Mouse (Mus musculus): ENCODE results near the gene Gal3st4. TPM values are rescaled to one million over a fixed set of nuclear protein-coding genes. Genes with fewer than 3 reads are reported as not detected.
"Not testable (repeated sequence)": the region's sequence is repeated elsewhere in the genome, so short reads cannot be mapped to it uniquely, and the experiment has no call there.

The Gal3st4 gene
- polyA plus RNA-seq, 1 experiment: 5.7 TPM

GRCm38 (mm10) chr5:138227367-138227766, 45.3 kb downstream of the Gal3st4 start:
- no peaks in the 10 kb centered on the region for H3K4me1 ChIP-seq (ENCODE audit: control insufficient read depth, insufficient read depth, low read length)
- H3K27ac ChIP-seq (ENCODE audit: insufficient read depth, low read length): no peak overlapping the region

GRCm38 (mm10) chr5:138226491-138226890, 46.1 kb downstream of the Gal3st4 start:
- Histone ChIP-seq H3K4me1 (ENCODE audit: control insufficient read depth, insufficient read depth, low read length) (no peaks in the 10 kb centered on the region), H3K4me3 (ENCODE audit: insufficient read depth, low read length) (no peak overlapping the region), H3K27ac (ENCODE audit: insufficient read depth, low read length) (no peak overlapping the region)
- TF ChIP-seq CTCF (IDR thresholded peaks at IDR 0.05; ENCODE audit: borderline replicate concordance, insufficient read depth, low read length) (no peak), POLR2A (IDR thresholded peaks at IDR 0.05; ENCODE audit: low read depth, low read length) (no peak)

More at GRCm38 (mm10) chr5:138227367-138227766, 45.3 kb downstream of the Gal3st4 start:
- no peak for TF ChIP-seq CTCF (IDR thresholded peaks at IDR 0.05; ENCODE audit: borderline replicate concordance, insufficient read depth, low read length)
- no peak for TF ChIP-seq POLR2A (IDR thresholded peaks at IDR 0.05; ENCODE audit: low read depth, low read length)
- H3K4me3 ChIP-seq (ENCODE audit: insufficient read depth, low read length): no peak overlapping the region

GRCm38 (mm10) chr5:138225700-138226099, 46.9 kb downstream of the Gal3st4 start, which contains the start of gene Nxpe5:
Nxpe5 (plus strand) TSS chr5:138225898.
- Histone ChIP-seq H3K27ac (ENCODE audit: insufficient read depth, low read length) (no peak within 1 kb of the TSS), H3K4me1 (ENCODE audit: control insufficient read depth, insufficient read depth, low read length) (no peaks in the 10 kb centered on the region), H3K4me3 (ENCODE audit: insufficient read depth, low read length) (no peak within 1 kb of the TSS)
- no peak for TF ChIP-seq POLR2A (IDR thresholded peaks at IDR 0.05; ENCODE audit: low read depth, low read length)
- no peak for TF ChIP-seq CTCF (IDR thresholded peaks at IDR 0.05; ENCODE audit: borderline replicate concordance, insufficient read depth, low read length)

DNA sequence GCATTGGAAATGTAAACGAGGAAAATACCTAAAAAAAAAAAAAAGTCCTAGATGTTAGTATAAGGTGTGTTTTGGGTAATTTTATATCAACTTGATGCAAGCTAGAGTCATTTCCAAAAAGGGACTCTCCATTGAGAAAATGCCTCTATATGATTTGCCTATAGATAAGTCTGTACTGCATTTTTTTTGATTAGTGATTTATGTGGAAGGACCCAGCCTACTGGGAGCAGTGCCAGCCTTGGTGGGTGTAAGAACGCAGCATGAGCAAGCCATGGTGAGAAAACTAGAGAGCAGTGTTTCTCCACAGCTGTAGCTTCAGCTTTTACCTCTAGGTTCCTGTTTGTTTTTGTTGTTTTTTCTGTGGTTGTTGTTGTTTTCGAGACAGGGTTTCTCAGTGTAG, 49.4 kb downstream of the Gal3st4 start:
- H3K4me1 ChIP-seq (ENCODE audit: control insufficient read depth, insufficient read depth, low read length): no peaks in the 10 kb centered on the region
- H3K4me3 ChIP-seq (ENCODE audit: insufficient read depth, low read length): no peak overlapping the region
- TF ChIP-seq CTCF (IDR thresholded peaks at IDR 0.05; ENCODE audit: borderline replicate concordance, insufficient read depth, low read length): no peak
- no peak for TF ChIP-seq POLR2A (IDR thresholded peaks at IDR 0.05; ENCODE audit: low read depth, low read length)
- no peak overlapping the region for H3K27ac ChIP-seq (ENCODE audit: insufficient read depth, low read length)

- H3K4me3 ChIP-seq (ENCODE audit: insufficient read depth, low read length): no peak overlapping the region
- no peaks in the 10 kb centered on the region for H3K4me1 ChIP-seq (ENCODE audit: control insufficient read depth, insufficient read depth, low read length)
- H3K27ac ChIP-seq (ENCODE audit: insufficient read depth, low read length): no peak overlapping the region
- TF ChIP-seq POLR2A (IDR thresholded peaks at IDR 0.05; ENCODE audit: low read depth, low read length): no peak
- TF ChIP-seq CTCF (IDR thresholded peaks at IDR 0.05; ENCODE audit: borderline replicate concordance, insufficient read depth, low read length): peak; percentile 63; the same call in 1 of the 2 replicates
Observed at GRCm38 (mm10) chr5:138222111-138222510, 50.5 kb downstream of the Gal3st4 start.

DNA sequence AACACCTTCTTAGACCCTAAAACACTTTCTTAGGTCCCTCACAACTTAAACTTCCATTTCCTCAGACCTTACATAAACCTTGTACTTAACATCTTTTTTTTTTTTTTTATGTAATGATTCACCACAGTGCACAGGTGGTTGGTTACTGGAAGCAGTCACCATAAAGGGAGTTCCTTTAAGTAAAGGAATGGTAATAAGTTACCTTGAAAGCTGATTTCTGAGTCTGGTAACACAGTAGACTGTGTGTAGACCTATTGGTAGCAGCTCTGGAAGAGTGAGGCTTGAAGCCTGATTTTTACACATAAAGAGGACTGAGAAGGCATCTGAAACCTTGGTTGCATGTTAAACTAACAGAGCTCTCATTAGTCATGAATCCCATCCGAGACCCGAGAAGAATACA, 52.8 kb downstream of the Gal3st4 start:
- Histone ChIP-seq H3K27ac (ENCODE audit: insufficient read depth, low read length) (no peak overlapping the region), H3K4me1 (ENCODE audit: control insufficient read depth, insufficient read depth, low read length) (no peaks in the 10 kb centered on the region), H3K4me3 (ENCODE audit: insufficient read depth, low read length) (no peak overlapping the region)
- no peak for TF ChIP-seq POLR2A (IDR thresholded peaks at IDR 0.05; ENCODE audit: low read depth, low read length)
- TF ChIP-seq CTCF (IDR thresholded peaks at IDR 0.05; ENCODE audit: borderline replicate concordance, insufficient read depth, low read length): no peak

DNA sequence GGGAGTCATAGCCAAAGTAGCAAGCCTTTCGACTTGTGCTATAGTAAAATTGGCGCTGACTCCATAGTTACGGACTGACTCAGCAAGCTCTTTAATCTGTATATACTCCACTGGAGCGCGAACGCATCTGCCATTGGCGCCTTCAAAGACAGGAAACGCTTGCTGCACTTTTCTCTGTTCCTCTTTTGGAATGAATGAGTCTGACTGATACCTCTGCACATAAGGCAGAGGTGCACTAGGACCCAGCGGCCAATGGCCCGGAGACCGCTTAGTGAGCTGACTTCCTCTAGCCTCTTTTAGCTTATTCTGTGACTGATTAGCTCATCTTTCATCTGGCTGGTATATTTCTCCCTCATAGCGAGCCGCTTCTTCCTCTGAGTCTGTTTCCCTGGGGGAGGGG, 56.0 kb downstream of the Gal3st4 start:
- H3K27ac ChIP-seq (ENCODE audit: insufficient read depth, low read length); H3K4me3 ChIP-seq (ENCODE audit: insufficient read depth, low read length); H3K4me1 ChIP-seq (ENCODE audit: control insufficient read depth, insufficient read depth, low read length): not testable (repeated sequence)

Other genes starting within 250 kb of the Gal3st4 start
- gene Smok3c, start 219.6 kb downstream of the Gal3st4 start, polyA plus RNA-seq (2011; ENCODE audit: insufficient read length, low read depth, missing spikeins): not detected in 2 replicates
- 24.1 and 25.2 TPM in 2 replicates for gene Zkscan1, start 187.8 kb downstream of the Gal3st4 start, polyA plus RNA-seq (2011; ENCODE audit: insufficient read length, low read depth, missing spikeins)
- 15.0 and 22.2 TPM in 2 replicates for gene Zscan21, start 155.9 kb downstream of the Gal3st4 start, polyA plus RNA-seq (2011; ENCODE audit: insufficient read length, low read depth, missing spikeins)
- gene Zfp113, start 117.1 kb downstream of the Gal3st4 start, polyA plus RNA-seq (2011; ENCODE audit: insufficient read length, low read depth, missing spikeins): 11.9 and 13.2 TPM in 2 replicates
- gene Cops6, start 111.8 kb downstream of the Gal3st4 start, polyA plus RNA-seq (2011; ENCODE audit: insufficient read length, low read depth, missing spikeins): 162 and 184 TPM in 2 replicates
- gene Ap4m1, start 100.8 kb downstream of the Gal3st4 start, polyA plus RNA-seq (2011; ENCODE audit: insufficient read length, low read depth, missing spikeins): 22.2 and 26.5 TPM in 2 replicates
- 79.1 and 85.3 TPM in 2 replicates for gene Mcm7, start 100.4 kb downstream of the Gal3st4 start, polyA plus RNA-seq (2011; ENCODE audit: insufficient read length, low read depth, missing spikeins)
- 27.9 and 29.8 TPM in 2 replicates for gene Taf6, start 85.4 kb downstream of the Gal3st4 start, polyA plus RNA-seq (2011; ENCODE audit: insufficient read length, low read depth, missing spikeins)
- 63.1 and 63.3 TPM in 2 replicates for gene Cnpy4, start 85.4 kb downstream of the Gal3st4 start, polyA plus RNA-seq (2011; ENCODE audit: insufficient read length, low read depth, missing spikeins)
- 2.1 and 3.5 TPM in 2 replicates for gene Mblac1, start 78.5 kb downstream of the Gal3st4 start, polyA plus RNA-seq (2011; ENCODE audit: insufficient read length, low read depth, missing spikeins)
- gene Nxpe5, start 46.9 kb downstream of the Gal3st4 start, polyA plus RNA-seq (2011; ENCODE audit: insufficient read length, low read depth, missing spikeins): 0.32 TPM in 1 of 2 replicates, not detected in the other
- 36.9 and 40.7 TPM in 2 replicates for gene Lamtor4, start 17.4 kb downstream of the Gal3st4 start, polyA plus RNA-seq (2011; ENCODE audit: insufficient read length, low read depth, missing spikeins)
- 18.0 and 18.2 TPM in 2 replicates for gene BC037034, start 8.8 kb downstream of the Gal3st4 start, polyA plus RNA-seq (2011; ENCODE audit: insufficient read length, low read depth, missing spikeins)
- gene Gm43720, start 7.1 kb upstream of the Gal3st4 start, polyA plus RNA-seq (2011; ENCODE audit: insufficient read length, low read depth, missing spikeins): not detected in 2 replicates
- gene Gpc2, start 7.2 kb upstream of the Gal3st4 start, polyA plus RNA-seq (2011; ENCODE audit: insufficient read length, low read depth, missing spikeins): 13.2 and 20.1 TPM in 2 replicates
- gene Stag3, start 7.4 kb upstream of the Gal3st4 start, polyA plus RNA-seq (2011; ENCODE audit: insufficient read length, low read depth, missing spikeins): 3.0 and 6.0 TPM in 2 replicates
- gene Pvrig, start 69.1 kb upstream of the Gal3st4 start, polyA plus RNA-seq (2011; ENCODE audit: insufficient read length, low read depth, missing spikeins): not detected in 2 replicates
- gene Zfp157, start 168.6 kb upstream of the Gal3st4 start, polyA plus RNA-seq (2011; ENCODE audit: insufficient read length, low read depth, missing spikeins): 12.1 and 22.4 TPM in 2 replicates